Mouse (Mus musculus) retina, postnatal 1 day (tissue): ENCODE data around the gene Cyfip2.

Source experiments
- DNase-seq: peaks from one replicate; pipeline ENCODE4 v3.0.0-alpha.2; 2012

The Cyfip2 gene

GRCm38 (mm10) chr11:46177246-46178043 is 135.2 kb downstream of the Cyfip2 start:
- no peak for DNase-seq

- DNase-seq: no peak
Measured at GRCm38 (mm10) chr11:46176155-46176554, 136.5 kb downstream of the Cyfip2 start.

- DNase-seq: no peak
Measured at GRCm38 (mm10) chr11:46172128-46172527, 140.5 kb downstream of the Cyfip2 start.

GRCm38 (mm10) chr11:46169908-46170307 is 142.8 kb downstream of the Cyfip2 start:
- DNase-seq: peak; percentile 59

GRCm38 (mm10) chr11:46168506-46168905 is 144.2 kb downstream of the Cyfip2 start:
- DNase-seq: no peak

- peak; percentile 40 for DNase-seq
Measured at GRCm38 (mm10) chr11:46165866-46166585, 146.6 kb downstream of the Cyfip2 start, which contains the start of gene Nipal4. Nipal4 (minus strand) TSS chr11:46166508.

GRCm38 (mm10) chr11:46157462-46157861 is 155.2 kb downstream of the Cyfip2 start:
- no peak for DNase-seq

- DNase-seq: no peak
Measured at GRCm38 (mm10) chr11:46156945-46157344, 155.7 kb downstream of the Cyfip2 start.

GRCm38 (mm10) chr11:46146619-46147018 is 166.0 kb downstream of the Cyfip2 start:
- DNase-seq: no peak

GRCm38 (mm10) chr11:46145163-46145875 is 167.3 kb downstream of the Cyfip2 start:
- DNase-seq: no peak
